Mouse (Mus musculus) hindbrain, embryonic 12.5 days (tissue): ENCODE results near the gene Ubtd1. TPM values are rescaled to one million over a fixed set of nuclear protein-coding genes. Genes with fewer than 3 reads are reported as not detected.

Source experiments
- ATAC-seq: fragments of 200-750 bp; cut with Nextera tagmentation; 2 replicates; pipeline ENCODE4 v1.8.0; 2017; ENCODE audit warnings: moderate TSS enrichment; ENCODE audit not compliant: low FRiP score
- H3K27ac ChIP-seq: fragments of 300-500 bp; sonication (generic); 2 replicates; pipeline ENCODE4 v1.5.1; 2016; ENCODE audit warnings: mild to moderate bottlenecking
- H3K27me3 ChIP-seq: fragments of 300-500 bp; sonication (generic); 2 replicates; pipeline ENCODE4 v1.6.1; 2016; ENCODE audit warnings: mild to moderate bottlenecking
- H3K36me3 ChIP-seq: fragments of 300-500 bp; sonication (generic); 2 replicates; pipeline ENCODE4 v1.6.1; 2016; ENCODE audit warnings: mild to moderate bottlenecking
- H3K4me1 ChIP-seq: fragments of 300-500 bp; sonication (generic); 2 replicates; pipeline ENCODE4 v1.6.1; 2016
- H3K4me2 ChIP-seq: fragments of 300-500 bp; sonication (generic); replicated peaks from 2 replicates; pipeline ENCODE4 v1.6.1; 2016; ENCODE audit warnings: mild to moderate bottlenecking
- H3K4me3 ChIP-seq: fragments of 300-500 bp; sonication (generic); 2 replicates; pipeline ENCODE4 v1.5.1; 2016; ENCODE audit warnings: mild to moderate bottlenecking
- H3K9ac ChIP-seq: fragments of 300-500 bp; sonication (generic); 2 replicates; pipeline ENCODE4 v1.6.1; 2016; ENCODE audit warnings: mild to moderate bottlenecking, moderate library complexity
- H3K9me3 ChIP-seq: fragments of 300-500 bp; sonication (generic); replicated peaks from 2 replicates; pipeline ENCODE4 v1.6.1; 2016; ENCODE audit warnings: mild to moderate bottlenecking
- WGBS: fragments of 180-500 bp; shearing (Covaris S2); methylation state at CpG from one replicate; pipeline ENCODE4 v1.1.7; 2016; 5-methylcytosine and 5-hydroxymethylcytosine counted together
- polyA plus RNA-seq: library from polyadenylated mRNA; unstranded; fragments of >200 nt; fragmentation: Nextera tagmentation; extraction: Ambion mirVana; gene quantifications from 2 replicates; pipeline ENCODE4 v1.2.1, GENCODE M21; 2016

Gene Ubtd1
- polyA plus RNA-seq, 1 experiment from 2014 or later: 15.9 TPM

DNA sequence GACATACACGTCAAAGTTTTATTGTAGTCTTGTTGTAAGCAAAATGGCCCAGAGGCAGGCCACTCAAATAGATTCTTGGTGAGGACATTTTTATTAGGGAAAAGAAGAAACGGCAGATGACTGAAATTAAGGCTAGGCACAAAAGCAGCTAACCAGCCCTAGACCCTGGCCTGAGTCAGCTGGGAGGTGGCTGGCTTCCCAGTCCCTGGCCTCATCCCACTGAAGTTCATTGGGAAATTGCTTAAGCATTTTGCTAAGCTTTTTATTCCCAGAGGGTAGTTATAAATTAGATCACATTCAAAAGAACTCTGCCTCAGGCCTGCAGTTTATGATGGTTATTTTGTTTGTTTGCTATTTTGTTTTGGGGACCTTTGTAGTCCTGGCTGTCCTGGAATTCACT, 74.3 kb downstream of the Ubtd1 start:
- WGBS: 87% methylated on average over 2 of the region's 2 CpGs
- no peaks in the 10 kb centered on the region for H3K4me1 ChIP-seq
- H3K4me3 ChIP-seq: no peak overlapping the region
- no peak overlapping the region for H3K9ac ChIP-seq
- no peaks in the 10 kb centered on the region for H3K27me3 ChIP-seq
- no peaks in the 10 kb centered on the region for H3K36me3 ChIP-seq
- no peak overlapping the region for H3K4me2 ChIP-seq
- no peak for ATAC-seq
- H3K9me3 ChIP-seq: no peaks in the 10 kb centered on the region
- H3K27ac ChIP-seq: no peak overlapping the region

GRCm38 (mm10) chr19:42056719-42057409, 75.3 kb downstream of the Ubtd1 start:
- ATAC-seq: no peak
- Histone ChIP-seq H3K9me3 (no peaks in the 10 kb centered on the region), H3K36me3 (no peaks in the 10 kb centered on the region), H3K4me1 (no peaks in the 10 kb centered on the region), H3K27ac (no peak overlapping the region), H3K4me3 (no peak overlapping the region), H3K27me3 (no peaks in the 10 kb centered on the region), H3K9ac (no peak overlapping the region), H3K4me2 (no peak overlapping the region)
- 89% methylated on average over 6 of the region's 6 CpGs for WGBS

- 70% methylated on average over 7 of the region's 7 CpGs for WGBS
- Histone ChIP-seq H3K9me3 (no peaks in the 10 kb centered on the region), H3K4me2 (no peak overlapping the region), H3K36me3 (no peaks in the 10 kb centered on the region), H3K27ac (no peak overlapping the region), H3K27me3 (no peaks in the 10 kb centered on the region), H3K4me1 (no peaks in the 10 kb centered on the region), H3K9ac (no peak overlapping the region), H3K4me3 (no peak overlapping the region)
- no peak for ATAC-seq
These were observed 76.9 kb downstream of the Ubtd1 start for GRCm38 (mm10) chr19:42058426-42058825.

- no peaks in the 10 kb centered on the region for H3K4me1 ChIP-seq
- no peaks in the 10 kb centered on the region for H3K27me3 ChIP-seq
- no peak overlapping the region for H3K27ac ChIP-seq
- no peak overlapping the region for H3K4me3 ChIP-seq
- ATAC-seq: no peak
- WGBS: 95% methylated on average over 7 of the region's 7 CpGs
- no peaks in the 10 kb centered on the region for H3K9me3 ChIP-seq
- H3K36me3 ChIP-seq: no peaks in the 10 kb centered on the region
- H3K9ac ChIP-seq: no peak overlapping the region
- no peak overlapping the region for H3K4me2 ChIP-seq
These were observed 79.9 kb downstream of the Ubtd1 start for GRCm38 (mm10) chr19:42061443-42061842.

- no peak for ATAC-seq
- H3K9me3 ChIP-seq: no peaks in the 10 kb centered on the region
- H3K27ac ChIP-seq: no peak overlapping the region
- 81% methylated on average over 11 of the region's 11 CpGs for WGBS
- no peak overlapping the region for H3K4me3 ChIP-seq
- no peaks in the 10 kb centered on the region; the same call in 1 of the 2 replicates for H3K36me3 ChIP-seq
- H3K4me1 ChIP-seq: no peaks in the 10 kb centered on the region
- H3K27me3 ChIP-seq: no peaks in the 10 kb centered on the region
- no peak overlapping the region for H3K9ac ChIP-seq
- no peak overlapping the region for H3K4me2 ChIP-seq
These were observed 87.1 kb downstream of the Ubtd1 start for GRCm38 (mm10) chr19:42068441-42069240.

- Histone ChIP-seq H3K4me3 (no peak overlapping the region), H3K36me3 (peaks cover 4% of the 10 kb centered on the region; the same call in 1 of the 2 replicates), H3K27me3 (no peaks in the 10 kb centered on the region), H3K27ac (no peak overlapping the region), H3K9me3 (no peaks in the 10 kb centered on the region), H3K4me2 (no peak overlapping the region), H3K9ac (no peak overlapping the region), H3K4me1 (no peaks in the 10 kb centered on the region)
- ATAC-seq: no peak
- WGBS: 63% methylated on average over 6 of the region's 6 CpGs
These were observed 87.6 kb downstream of the Ubtd1 start for GRCm38 (mm10) chr19:42069241-42069525.

DNA sequence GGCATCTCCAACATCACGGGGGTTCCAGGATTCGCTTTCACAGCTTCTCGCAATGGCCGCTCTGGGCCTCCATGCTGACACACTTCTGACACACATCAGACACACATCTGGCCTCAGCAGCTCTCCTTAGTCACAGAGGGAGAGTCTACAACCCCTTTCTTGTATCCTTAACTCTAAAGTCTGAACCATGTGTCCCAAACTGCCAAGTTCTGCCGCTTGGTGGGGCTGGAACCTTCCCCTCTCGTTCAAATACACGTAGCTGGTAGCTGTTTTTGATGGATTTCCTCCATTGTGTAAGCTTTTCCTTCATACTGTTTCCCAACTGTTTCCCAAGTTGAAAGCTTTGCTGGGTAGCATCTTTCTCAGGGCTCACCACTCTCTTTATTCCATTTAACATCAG, 89.7 kb downstream of the Ubtd1 start:
- Histone ChIP-seq H3K9ac (no peak overlapping the region), H3K27me3 (no peaks in the 10 kb centered on the region), H3K4me3 (no peak overlapping the region), H3K27ac (no peak overlapping the region), H3K36me3 (peaks cover 24% of the 10 kb centered on the region), H3K4me1 (no peaks in the 10 kb centered on the region), H3K4me2 (no peak overlapping the region), H3K9me3 (no peaks in the 10 kb centered on the region)
- 75% methylated on average over 7 of the region's 7 CpGs for WGBS
- ATAC-seq: no peak

DNA sequence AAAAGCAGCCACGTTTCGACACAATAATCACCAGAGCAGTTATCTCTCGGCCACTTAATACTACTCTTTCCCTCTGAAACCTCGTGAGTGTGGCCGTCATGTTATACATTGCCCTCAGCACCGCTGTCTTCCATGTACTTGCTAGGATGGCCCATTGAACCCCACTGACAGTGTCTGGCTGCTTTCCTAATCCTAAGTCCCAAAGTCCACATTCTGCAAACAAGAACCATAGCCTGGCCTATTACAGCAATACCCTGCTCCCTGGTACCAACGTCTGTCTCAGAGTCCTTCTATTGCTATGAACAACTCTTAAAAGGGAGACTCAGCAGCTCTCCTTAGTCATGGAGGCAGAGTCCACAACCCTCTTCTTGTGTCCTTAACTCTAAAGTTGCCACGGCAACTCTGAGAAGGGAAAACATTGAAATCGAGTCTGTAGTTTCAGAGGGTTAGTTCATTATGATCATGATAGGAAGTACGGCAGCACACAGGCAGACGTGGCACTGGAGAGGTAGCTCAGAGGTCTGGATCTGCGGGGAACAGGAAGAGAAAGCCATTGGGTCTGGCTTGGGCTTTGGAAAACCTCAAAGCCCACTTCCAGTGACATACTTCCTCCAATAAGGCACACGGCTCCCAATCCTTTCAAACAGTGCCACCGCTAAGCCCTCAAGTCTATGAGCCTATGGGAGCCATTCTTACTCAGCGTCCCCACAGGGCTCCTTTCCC, 90.5 kb downstream of the Ubtd1 start:
- 83% methylated on average over 15 of the region's 15 CpGs for WGBS
- Histone ChIP-seq H3K9me3 (no peaks in the 10 kb centered on the region), H3K27ac (no peak overlapping the region), H3K9ac (no peak overlapping the region), H3K4me1 (no peaks in the 10 kb centered on the region), H3K4me2 (no peak overlapping the region), H3K36me3 (peaks cover 29% of the 10 kb centered on the region), H3K27me3 (no peaks in the 10 kb centered on the region), H3K4me3 (no peak overlapping the region)
- ATAC-seq: no peak

DNA sequence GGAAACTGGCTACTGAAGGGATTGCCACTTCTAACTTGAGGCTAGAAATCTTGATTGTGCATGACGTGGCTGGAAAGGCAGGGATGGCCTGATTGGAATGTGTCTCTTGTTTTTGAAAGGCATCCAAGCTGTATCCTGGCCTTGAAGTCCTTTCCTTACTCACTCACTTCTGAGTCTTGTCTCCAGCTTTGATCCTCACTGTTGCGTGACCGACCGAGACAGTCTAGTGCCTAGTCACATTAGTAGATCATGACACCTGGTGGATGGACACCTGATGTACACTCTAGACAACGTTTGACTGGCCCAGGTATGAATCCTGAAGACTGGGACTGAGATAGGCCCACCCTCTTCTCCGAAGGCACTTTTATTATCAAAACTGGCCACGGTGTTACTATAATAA, 91.2 kb downstream of the Ubtd1 start:
- no peak overlapping the region for H3K27ac ChIP-seq
- no peak overlapping the region for H3K4me2 ChIP-seq
- H3K36me3 ChIP-seq: peaks cover 36% of the 10 kb centered on the region
- H3K4me1 ChIP-seq: no peaks in the 10 kb centered on the region
- no peaks in the 10 kb centered on the region for H3K9me3 ChIP-seq
- H3K4me3 ChIP-seq: no peak overlapping the region
- no peaks in the 10 kb centered on the region for H3K27me3 ChIP-seq
- no peak for ATAC-seq
- H3K9ac ChIP-seq: no peak overlapping the region
- 82% methylated on average over 7 of the region's 7 CpGs for WGBS

- no peak for ATAC-seq
- Histone ChIP-seq H3K27ac (no peak overlapping the region), H3K9ac (no peak overlapping the region), H3K4me1 (no peaks in the 10 kb centered on the region), H3K4me3 (no peak overlapping the region), H3K4me2 (no peak overlapping the region), H3K27me3 (no peaks in the 10 kb centered on the region), H3K9me3 (no peaks in the 10 kb centered on the region), H3K36me3 (peaks cover 45% of the 10 kb centered on the region)
- WGBS: 76% methylated on average over 2 of the region's 2 CpGs
These were observed 93.5 kb downstream of the Ubtd1 start for GRCm38 (mm10) chr19:42075051-42075450.

DNA sequence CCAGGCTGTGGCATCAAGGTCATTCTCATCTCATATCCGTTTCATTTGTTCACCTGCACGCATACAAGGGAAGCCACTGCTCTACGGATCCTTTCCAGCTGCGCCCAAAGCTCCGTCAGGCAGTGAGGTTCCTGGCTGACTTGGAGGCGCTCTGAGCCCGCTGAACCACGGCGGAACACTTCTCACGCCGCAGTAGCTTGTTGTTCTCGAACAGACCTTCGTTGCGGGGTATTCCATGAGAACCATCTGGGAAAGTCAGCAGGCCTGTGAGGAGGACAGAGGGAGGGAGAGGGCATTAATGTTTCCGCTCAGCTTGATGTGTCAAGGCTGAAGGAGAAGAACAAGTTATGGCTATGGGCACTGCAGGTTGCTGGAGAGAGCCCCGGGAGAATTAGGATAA, 94.4 kb downstream of the Ubtd1 start:
- Histone ChIP-seq H3K36me3 (peaks cover 45% of the 10 kb centered on the region), H3K4me3 (no peak overlapping the region), H3K4me1 (peaks cover 3% of the 10 kb centered on the region; the same call in 1 of the 2 replicates), H3K27me3 (no peaks in the 10 kb centered on the region), H3K9me3 (no peaks in the 10 kb centered on the region), H3K9ac (no peak overlapping the region), H3K4me2 (no peak overlapping the region), H3K27ac (no peak overlapping the region)
- 83% methylated on average over 16 of the region's 16 CpGs for WGBS
- no peak for ATAC-seq

DNA sequence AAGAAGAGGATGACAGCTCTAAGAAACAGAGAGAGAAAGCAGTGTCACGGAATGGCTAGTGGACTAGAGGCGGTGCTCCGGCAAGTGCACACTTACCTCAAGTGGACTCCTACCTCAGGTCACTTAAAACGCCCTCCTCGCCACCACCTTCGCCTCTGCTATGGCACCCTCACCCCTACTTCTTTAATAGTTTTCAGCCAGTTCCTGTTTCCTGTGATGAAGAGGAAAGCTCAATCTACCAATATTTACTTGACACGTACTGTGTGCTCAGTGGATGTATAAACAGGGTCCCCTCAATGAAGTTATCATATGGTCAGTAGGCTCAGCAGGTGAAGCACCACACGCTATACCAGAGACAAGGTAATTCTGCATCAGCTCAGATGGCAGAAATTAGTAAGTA, 97.0 kb downstream of the Ubtd1 start:
- no peak overlapping the region for H3K9ac ChIP-seq
- peaks cover 3% of the 10 kb centered on the region; the same call in 1 of the 2 replicates for H3K4me1 ChIP-seq
- WGBS: 93% methylated on average over 8 of the region's 8 CpGs
- ATAC-seq: no peak
- peaks cover 45% of the 10 kb centered on the region for H3K36me3 ChIP-seq
- no peaks in the 10 kb centered on the region for H3K27me3 ChIP-seq
- no peaks in the 10 kb centered on the region for H3K9me3 ChIP-seq
- no peak overlapping the region for H3K27ac ChIP-seq
- H3K4me3 ChIP-seq: no peak overlapping the region
- H3K4me2 ChIP-seq: no peak overlapping the region
